Mouse (Mus musculus): Measurements from ENCODE around the gene Abi3.

DNA sequence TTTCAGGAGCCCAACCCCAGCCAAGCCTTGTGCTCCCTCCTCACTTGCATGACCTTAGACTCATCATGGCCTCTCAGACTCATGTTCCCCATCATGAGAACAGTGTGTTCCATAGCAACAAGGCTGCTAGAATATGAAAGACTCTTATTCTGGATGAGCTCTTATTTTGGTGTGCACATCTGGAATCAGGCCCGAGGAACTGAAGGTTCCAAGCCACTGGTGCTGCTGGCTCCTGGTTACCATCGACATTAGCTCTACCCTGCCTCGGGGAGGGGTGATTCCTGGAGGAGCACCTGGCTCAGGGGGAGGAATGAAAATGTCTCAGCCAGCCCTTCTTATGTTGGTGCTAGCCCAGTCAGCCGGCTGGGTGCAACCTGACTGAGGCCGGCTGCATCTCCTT, 27.4 kb downstream of the Abi3 start:
- TF ChIP-seq POLR2A (IDR thresholded peaks at IDR 0.05; ENCODE audit: low read depth, low read length) (no peak), CTCF (IDR thresholded peaks at IDR 0.05; ENCODE audit: borderline replicate concordance, insufficient read depth, low read length) (no peak)
